Mouse (Mus musculus): ENCODE data around the gene Vmn2r18.

DNA sequence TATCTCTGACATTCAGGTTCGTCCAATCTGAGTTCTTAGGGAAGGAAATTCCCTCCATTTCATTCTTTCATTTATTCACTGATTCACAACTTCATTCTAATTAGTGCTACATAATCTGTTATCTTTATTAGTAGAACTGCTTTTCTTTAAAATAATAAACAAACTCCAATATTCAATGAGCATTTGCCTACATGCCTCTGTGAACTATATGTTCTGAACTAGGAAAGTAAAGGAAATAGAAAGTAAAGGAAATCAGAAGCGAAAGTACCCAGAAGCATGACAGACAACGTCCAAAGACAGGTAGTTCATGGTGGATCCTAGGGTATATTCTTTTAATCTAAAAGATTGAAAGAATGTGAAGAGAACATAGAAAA is 45.6 kb upstream of the Vmn2r18 start:
- TF ChIP-seq POLR2A (IDR thresholded peaks at IDR 0.05; ENCODE audit: control insufficient read depth, low read depth, low read length), result no peak
- no peak for TF ChIP-seq CTCF (IDR thresholded peaks at IDR 0.05; ENCODE audit: control insufficient read depth, insufficient read depth, insufficient replicate concordance, low read depth, low read length)

Data from testis, adult 2 months (tissue).